Mouse (Mus musculus) hematopoietic stem cell, adult 5-6 weeks (primary cell): ENCODE measurements at regions not wholly inside any gene's neighbourhood (a gene's known extent, or its start where the extent isn't known, plus 50 kb on each side); places are given as distances from the start of the nearest gene placed in this dataset.
"Not testable (repeated sequence)": the region's sequence is repeated elsewhere in the genome, so short reads cannot be mapped to it uniquely, and the experiment has no call there.

Experiments used
- ATAC-seq, 2 experiments: fragments of 125-278 bp in 1 of 2; replicated peaks in 1 of 2; 2 replicates each; pipeline ENCODE4 v1.8.0; 2016 to 2017; ENCODE audit warnings: inconsistent platforms in 2 of 2, mild to moderate bottlenecking in 2 of 2, moderate number of reproducible peaks in 2 of 2, low read depth in 1 of 2, moderate TSS enrichment in 1 of 2; ENCODE audit not compliant: low FRiP score in 2 of 2, poor library complexity in 2 of 2, severe bottlenecking in 2 of 2, insufficient read depth in 1 of 2, low TSS enrichment in 1 of 2

GRCm38 (mm10) chr10:70827522-70827921, 171.8 kb upstream of the Phyhipl start:
- ATAC-seq, result not testable (repeated sequence)

- no peak for ATAC-seq
These were observed 170.9 kb upstream of the Phyhipl start for GRCm38 (mm10) chr10:70826706-70827105.

- no peak for ATAC-seq
These were observed 169.7 kb upstream of the Phyhipl start for GRCm38 (mm10) chr10:70825451-70825850.

GRCm38 (mm10) chr10:70824461-70824860, 168.7 kb upstream of the Phyhipl start:
- ATAC-seq, result no peak

GRCm38 (mm10) chr10:70819951-70820350, 164.2 kb upstream of the Phyhipl start:
- ATAC-seq, result no peak

GRCm38 (mm10) chr10:70814354-70815131, 158.8 kb upstream of the Phyhipl start:
- no peak for ATAC-seq

GRCm38 (mm10) chr10:70809411-70809810, 153.6 kb upstream of the Phyhipl start:
- no peak for ATAC-seq

GRCm38 (mm10) chr10:70806786-70807385, 151.1 kb upstream of the Phyhipl start:
- ATAC-seq, result no peak

GRCm38 (mm10) chr10:70800736-70801306, 145.1 kb upstream of the Phyhipl start:
- no peak for ATAC-seq

- no peak for ATAC-seq
These were observed 144.1 kb upstream of the Phyhipl start for GRCm38 (mm10) chr10:70799906-70800305.

GRCm38 (mm10) chr10:70799191-70799742, 143.5 kb upstream of the Phyhipl start:
- no peak for ATAC-seq

- no peak for ATAC-seq
These were observed 133.2 kb upstream of the Phyhipl start for GRCm38 (mm10) chr10:70788814-70789452.

GRCm38 (mm10) chr10:70781036-70781435, 125.3 kb upstream of the Phyhipl start:
- no peak for ATAC-seq

- ATAC-seq, result no peak
These were observed 122.8 kb upstream of the Phyhipl start for GRCm38 (mm10) chr10:70778596-70778995.

GRCm38 (mm10) chr10:70774571-70774970, 118.8 kb upstream of the Phyhipl start:
- ATAC-seq, result no peak

GRCm38 (mm10) chr10:70774159-70774558, 118.4 kb upstream of the Phyhipl start:
- no peak for ATAC-seq

GRCm38 (mm10) chr10:70767461-70767860, 111.7 kb upstream of the Phyhipl start:
- ATAC-seq, result no peak

- no peak for ATAC-seq
These were observed 111.1 kb upstream of the Phyhipl start for GRCm38 (mm10) chr10:70766869-70767268.
